Mouse (Mus musculus) C2C12 (cell line): ENCODE data around the gene St8sia1. TPM values are rescaled to one million over a fixed set of nuclear protein-coding genes. Genes with fewer than 3 reads are reported as not detected.

Experiments used
- H3K27me3 ChIP-seq: one replicate; pipeline ENCODE4 v1.6.1; 2011; ENCODE audit not compliant: control insufficient read depth, insufficient read depth, insufficient read length
- H3K36me3 ChIP-seq: one replicate; pipeline ENCODE4 v1.6.1; 2011; ENCODE audit not compliant: control insufficient read depth, insufficient read depth
- H3K4me3 ChIP-seq: one replicate; pipeline ENCODE4 v1.5.1; 2011; ENCODE audit warnings: mild to moderate bottlenecking, control low read depth; ENCODE audit not compliant: poor library complexity, insufficient read depth, severe bottlenecking
- H3K79me2 ChIP-seq: one replicate; pipeline ENCODE4 v1.6.1; 2011; ENCODE audit not compliant: control insufficient read depth, insufficient read depth
- H3K79me3 ChIP-seq: one replicate; pipeline ENCODE4 v1.6.1; 2011; ENCODE audit warnings: low read depth, control low read depth
- H3ac ChIP-seq: one replicate; pipeline ENCODE3; 2011; ENCODE audit warnings: low read depth; ENCODE audit not compliant: control insufficient read depth, insufficient read length
- CEBPB ChIP-seq: IDR thresholded peaks from one replicate; pipeline ENCODE4 v1.6.1; 2011; ENCODE audit warnings: low read depth, mild to moderate bottlenecking, control low read depth, moderate library complexity
- CTCF ChIP-seq: IDR thresholded peaks from one replicate; pipeline ENCODE4 v1.5.1; 2011; ENCODE audit not compliant: control insufficient read depth, insufficient read depth, insufficient read length
- FOSL1 ChIP-seq: IDR thresholded peaks from one replicate; pipeline ENCODE4 v1.8.0; 2011; ENCODE audit warnings: mild to moderate bottlenecking, low read length; ENCODE audit not compliant: poor library complexity, insufficient read depth, severe bottlenecking
- MAX ChIP-seq: IDR thresholded peaks from one replicate; pipeline ENCODE4 v1.6.1; 2011; ENCODE audit warnings: mild to moderate bottlenecking, control low read depth
- MYOD1 ChIP-seq: IDR thresholded peaks from one replicate; pipeline ENCODE4 v1.6.1; 2011; ENCODE audit warnings: low read depth; ENCODE audit not compliant: control insufficient read depth, insufficient read length
- MYOG ChIP-seq: IDR thresholded peaks from one replicate; pipeline ENCODE4 v1.6.1; 2011; ENCODE audit not compliant: control insufficient read depth, insufficient read length; ENCODE audit errors: extremely low read depth
- USF1 ChIP-seq: IDR thresholded peaks from one replicate; pipeline ENCODE4 v1.6.1; 2011; ENCODE audit warnings: low read depth, mild to moderate bottlenecking, control low read depth, moderate library complexity
- polyA plus RNA-seq: library from polyadenylated mRNA; unstranded; fragments of >200 nt; fragmentation: generic; extraction: Trizol; gene quantifications from one replicate; pipeline ENCODE4 v1.2.1, GENCODE M21; 2012; ENCODE audit warnings: missing spikeins

St8sia1 gene
- polyA plus RNA-seq, 1 experiment = not detected

- Histone ChIP-seq H3ac (no peak overlapping the region), H3K36me3 (peaks cover under 1% of the 10 kb centered on the region), H3K27me3 (no peaks in the 10 kb centered on the region), H3K79me3 (no peaks in the 10 kb centered on the region), H3K4me3 (no peak overlapping the region), H3K79me2 (no peaks in the 10 kb centered on the region)
- TF ChIP-seq USF1 = no peak
- no peak for TF ChIP-seq CEBPB
- no peak for TF ChIP-seq MYOG
- TF ChIP-seq FOSL1 = no peak
Measured at GRCm38 (mm10) chr6:142779045-142779811, 185.0 kb downstream of the St8sia1 start.

- H3K27me3 ChIP-seq = no peaks in the 10 kb centered on the region
- no peak overlapping the region for H3K4me3 ChIP-seq
- H3K36me3 ChIP-seq = peaks cover 16% of the 10 kb centered on the region
- H3K79me2 ChIP-seq = no peaks in the 10 kb centered on the region
- TF ChIP-seq USF1 = no peak
- TF ChIP-seq MAX = no peak
- TF ChIP-seq CEBPB = no peak
- TF ChIP-seq MYOG = no peak
- no peak for TF ChIP-seq FOSL1
- TF ChIP-seq MYOD1 = no peak
- TF ChIP-seq CTCF = no peak
- H3ac ChIP-seq = no peak overlapping the region
- H3K79me3 ChIP-seq = no peaks in the 10 kb centered on the region
Measured at GRCm38 (mm10) chr6:142776935-142777334, 187.3 kb downstream of the St8sia1 start.

GRCm38 (mm10) chr6:142773566-142773965 is 190.7 kb downstream of the St8sia1 start:
- Histone ChIP-seq H3ac (no peak overlapping the region), H3K27me3 (no peaks in the 10 kb centered on the region), H3K79me3 (no peaks in the 10 kb centered on the region), H3K4me3 (no peak overlapping the region), H3K79me2 (no peaks in the 10 kb centered on the region), H3K36me3 (peaks cover 16% of the 10 kb centered on the region)
- TF ChIP-seq MYOD1 (no peak), MYOG (no peak), CEBPB (no peak), FOSL1 (no peak), MAX (no peak), USF1 (no peak), CTCF (no peak)

GRCm38 (mm10) chr6:142771643-142772042 is 192.6 kb downstream of the St8sia1 start:
- Histone ChIP-seq H3ac (no peak overlapping the region), H3K27me3 (no peaks in the 10 kb centered on the region), H3K36me3 (peaks cover 22% of the 10 kb centered on the region), H3K79me3 (no peaks in the 10 kb centered on the region), H3K79me2 (no peaks in the 10 kb centered on the region), H3K4me3 (no peak overlapping the region)
- TF ChIP-seq CEBPB (no peak), MYOD1 (no peak), USF1 (no peak)

Other genes starting within 250 kb of the St8sia1 start
- 34.1 TPM for gene Cmas, start 207.8 kb downstream of the St8sia1 start, polyA plus RNA-seq
- gene Sult6b2, start 159.9 kb downstream of the St8sia1 start, polyA plus RNA-seq = not detected
- 4.8 TPM for gene C2cd5, start 135.7 kb upstream of the St8sia1 start, polyA plus RNA-seq
- gene Etnk1, start 202.8 kb upstream of the St8sia1 start, polyA plus RNA-seq = 9.3 TPM